Mouse (Mus musculus) yolk sac, embryonic 10.5 days (tissue): ENCODE data around the gene Th.

ENCODE experiments used
- DNase-seq: peaks from one replicate; pipeline ENCODE4 v3.0.0-alpha.2; 2017; ENCODE audit warnings: low spot score

The Th gene

DNA sequence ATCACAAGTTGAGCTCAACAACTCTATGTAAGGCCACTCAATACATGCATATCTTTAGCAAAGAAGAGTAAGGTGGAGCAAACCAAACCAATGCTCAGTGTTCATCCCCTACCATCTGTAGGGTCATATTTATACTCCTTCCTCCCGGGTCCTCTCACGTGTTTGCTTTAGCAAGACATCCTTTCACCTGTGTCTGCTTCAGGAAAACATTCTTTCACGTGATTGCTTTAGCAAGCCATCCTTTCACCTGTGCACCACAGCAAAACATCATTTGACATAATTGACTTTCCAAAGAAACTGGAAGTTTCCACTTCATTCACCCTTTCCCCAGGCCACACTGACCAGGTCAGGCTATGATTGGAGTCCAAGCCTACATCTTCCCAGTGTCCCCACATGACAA, at the start of gene Th:
Gene Th (minus strand): TSS at position 101 of the 400 bp plus-strand sequence.
- DNase-seq = no peak

DNA sequence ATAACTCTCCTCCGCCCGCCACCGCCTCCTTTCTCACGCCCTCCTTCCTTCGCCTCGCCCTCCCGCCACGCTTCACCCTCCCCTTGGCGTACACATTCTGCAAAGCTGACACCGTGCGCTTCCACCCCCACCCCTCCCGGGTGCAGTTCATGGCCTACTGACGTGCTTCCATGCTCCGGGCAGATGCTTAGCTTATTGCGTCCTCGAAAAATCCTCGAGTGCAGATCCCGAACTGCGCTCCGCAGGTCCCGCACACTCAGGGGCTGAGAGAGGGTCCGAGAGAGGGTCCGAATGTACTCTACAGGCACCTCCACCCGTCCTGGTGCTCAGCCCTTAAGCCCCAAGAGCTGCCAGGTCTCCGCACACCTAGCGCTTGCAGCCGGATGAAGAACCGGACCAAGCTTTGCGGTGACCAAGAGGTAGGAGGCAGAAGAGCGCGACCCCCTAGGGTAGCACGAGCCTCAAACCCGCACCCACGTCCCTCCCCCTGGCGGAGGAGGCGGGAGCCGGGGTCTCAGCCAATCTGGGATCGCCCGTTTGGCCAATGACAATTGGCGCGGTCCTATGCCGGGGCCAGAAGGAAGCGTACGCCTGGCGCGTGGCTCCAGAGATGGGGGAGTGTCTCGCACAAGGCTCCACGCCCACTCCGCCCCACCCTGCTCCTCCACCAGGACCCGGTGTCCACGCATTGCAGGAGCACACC, 38.0 kb upstream of the Th start, which contains the start of gene Ascl2:
Gene Ascl2 (minus strand): TSS at position 456 of the 703 bp plus-strand sequence.
- peak; percentile 16 for DNase-seq

DNA sequence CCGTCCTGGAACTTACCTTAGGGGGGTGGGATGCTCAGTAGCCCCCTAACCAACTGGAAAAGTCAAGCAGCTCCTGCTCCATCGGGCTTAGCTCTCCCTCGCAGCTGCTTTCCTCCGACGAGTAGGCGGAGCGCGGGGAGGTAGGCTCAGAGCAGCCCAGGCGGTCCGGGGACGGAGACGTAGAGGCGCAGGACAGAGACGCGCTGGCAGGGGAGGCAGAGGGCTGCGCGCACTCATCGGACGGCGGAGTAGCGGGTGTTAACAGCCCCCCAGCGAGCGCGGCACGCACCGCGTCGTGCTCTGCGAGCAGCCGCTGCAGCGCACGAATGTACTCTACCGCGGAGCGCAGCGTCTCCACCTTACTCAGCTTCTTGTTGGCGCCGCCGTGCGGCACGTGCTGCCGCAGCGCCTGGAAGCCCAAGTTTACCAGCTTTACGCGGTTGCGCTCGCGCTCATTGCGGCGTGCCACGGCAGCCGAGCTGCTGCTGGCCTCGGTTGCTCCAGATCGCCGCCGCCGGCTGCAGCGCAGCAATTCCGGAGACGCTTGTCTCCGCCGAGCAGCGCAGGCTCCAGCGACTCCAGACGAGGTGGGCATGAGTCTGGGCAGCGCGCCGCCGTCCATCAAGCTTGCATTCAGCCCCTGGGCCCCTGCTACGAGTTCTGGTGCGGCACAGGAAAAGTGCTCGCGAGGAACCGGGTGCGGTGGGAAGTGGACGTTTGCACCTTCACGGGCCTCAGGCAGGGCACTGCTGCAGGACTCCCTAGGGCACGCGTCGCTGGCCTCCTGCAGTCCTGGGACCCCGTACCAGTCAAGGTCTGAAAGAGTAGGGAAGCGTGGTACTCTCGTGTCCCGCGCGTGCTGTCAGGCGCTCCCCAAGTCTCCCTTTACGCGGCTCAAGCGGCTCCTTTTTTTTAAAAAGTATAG, 37.2 kb upstream of the Th start:
- DNase-seq = peak; percentile 56

DNA sequence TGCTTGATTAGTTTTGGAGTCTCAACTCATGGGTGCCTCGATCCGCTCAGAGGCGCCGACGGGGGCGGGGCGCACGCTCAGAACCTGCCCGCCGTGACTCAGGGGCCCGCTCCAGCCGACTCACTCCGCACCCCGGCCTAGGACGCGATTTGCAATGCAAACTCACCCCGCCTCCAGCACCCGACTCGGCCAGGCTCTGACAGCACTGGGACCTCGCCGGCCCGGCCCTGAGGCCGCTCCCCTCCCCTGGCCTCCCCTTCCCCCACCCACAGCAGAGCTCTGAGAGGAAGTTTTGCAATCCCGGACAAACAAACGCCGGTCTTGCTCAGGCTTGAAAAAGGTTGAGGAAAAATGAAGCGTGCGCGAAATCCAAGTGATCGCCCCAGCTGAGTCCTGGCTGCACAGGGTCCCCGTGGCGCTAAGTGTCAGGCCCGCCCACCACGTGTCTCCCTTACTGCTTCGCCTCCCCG, 36.5 kb upstream of the Th start:
- DNase-seq = peak; percentile 74

DNA sequence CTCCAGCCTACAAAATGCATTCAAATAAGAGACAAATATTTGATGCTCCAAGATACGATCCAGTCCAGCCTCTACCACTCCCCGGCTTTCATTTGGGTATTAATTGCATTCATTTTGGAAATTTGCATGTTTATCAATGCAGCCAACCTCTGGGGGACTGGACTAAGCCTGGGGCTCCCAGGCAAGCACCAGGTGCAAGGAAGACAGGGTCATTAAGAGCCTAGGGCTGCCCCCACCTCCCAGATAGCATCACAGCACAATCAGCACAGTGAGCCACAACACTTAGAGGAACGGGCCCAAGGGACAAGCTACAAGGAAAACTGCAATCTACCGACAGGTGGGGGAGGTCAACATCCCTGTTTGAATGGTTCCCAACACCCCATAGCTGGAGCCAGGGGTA, 28.8 kb upstream of the Th start:
- DNase-seq = no peak

GRCm38 (mm10) chr7:142958817-142959216, 27.9 kb upstream of the Th start:
- no peak for DNase-seq

GRCm38 (mm10) chr7:142956018-142956417, 25.1 kb upstream of the Th start:
- no peak for DNase-seq

GRCm38 (mm10) chr7:142949568-142949967, 18.6 kb upstream of the Th start:
- DNase-seq = no peak

- no peak for DNase-seq
Measured at GRCm38 (mm10) chr7:142937631-142938030, 6.7 kb upstream of the Th start.

GRCm38 (mm10) chr7:142935708-142936107, 4.8 kb upstream of the Th start:
- no peak for DNase-seq

- no peak for DNase-seq
Measured at GRCm38 (mm10) chr7:142932469-142932868, 1.5 kb upstream of the Th start.

- DNase-seq = no peak
Measured at GRCm38 (mm10) chr7:142929516-142929915, 1.4 kb downstream of the Th start.

- DNase-seq = no peak
Measured at GRCm38 (mm10) chr7:142927293-142927692, 3.6 kb downstream of the Th start.

GRCm38 (mm10) chr7:142918641-142919628, 12.0 kb downstream of the Th start:
- peak; percentile 56 for DNase-seq

GRCm38 (mm10) chr7:142917659-142918058, 13.3 kb downstream of the Th start:
- DNase-seq = no peak

GRCm38 (mm10) chr7:142916178-142916577, 14.8 kb downstream of the Th start:
- DNase-seq = no peak

DNA sequence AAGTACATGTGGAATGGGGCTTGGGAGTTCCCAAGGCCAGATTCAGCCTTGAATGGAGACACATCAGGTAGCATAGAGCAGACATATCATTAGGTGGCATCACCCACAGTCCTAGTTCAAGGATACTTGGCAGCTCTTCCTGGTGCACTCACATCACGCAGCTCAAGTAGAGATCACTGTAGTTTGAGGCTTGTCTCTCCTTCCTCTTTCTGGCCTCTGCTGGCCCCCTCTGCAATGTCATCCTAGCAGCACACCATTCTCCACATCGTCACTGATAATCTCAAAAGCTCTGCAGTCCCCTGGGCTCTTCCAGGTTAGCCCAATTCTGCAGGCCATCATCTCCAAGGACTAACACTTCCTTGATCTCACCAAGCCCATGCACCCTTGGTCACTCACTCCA, 19.2 kb downstream of the Th start:
- no peak for DNase-seq

- DNase-seq = no peak
Measured at GRCm38 (mm10) chr7:142910104-142910503, 20.8 kb downstream of the Th start.

DNA sequence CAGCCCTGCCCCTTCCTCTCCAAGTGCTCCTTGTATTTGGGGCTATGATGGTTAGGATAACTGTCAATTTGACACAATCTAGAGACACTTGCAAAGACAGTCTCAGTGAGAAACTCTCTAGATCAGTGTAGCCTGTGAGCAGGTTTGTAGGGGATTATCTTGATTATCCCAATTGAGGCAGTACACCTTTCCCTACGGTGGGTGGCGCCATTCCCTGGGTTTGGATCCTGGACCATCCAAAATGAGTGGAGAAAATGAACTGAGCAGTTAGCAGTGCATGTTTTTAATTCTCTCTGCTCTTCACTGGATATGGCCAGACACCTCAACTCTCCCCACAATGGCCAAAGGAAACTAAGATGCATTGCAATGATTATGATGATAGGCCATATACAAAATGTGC, 21.3 kb downstream of the Th start:
- no peak for DNase-seq

- no peak for DNase-seq
Measured at GRCm38 (mm10) chr7:142905606-142906005, 25.3 kb downstream of the Th start.

GRCm38 (mm10) chr7:142904331-142904730, 26.6 kb downstream of the Th start:
- DNase-seq = no peak

DNA sequence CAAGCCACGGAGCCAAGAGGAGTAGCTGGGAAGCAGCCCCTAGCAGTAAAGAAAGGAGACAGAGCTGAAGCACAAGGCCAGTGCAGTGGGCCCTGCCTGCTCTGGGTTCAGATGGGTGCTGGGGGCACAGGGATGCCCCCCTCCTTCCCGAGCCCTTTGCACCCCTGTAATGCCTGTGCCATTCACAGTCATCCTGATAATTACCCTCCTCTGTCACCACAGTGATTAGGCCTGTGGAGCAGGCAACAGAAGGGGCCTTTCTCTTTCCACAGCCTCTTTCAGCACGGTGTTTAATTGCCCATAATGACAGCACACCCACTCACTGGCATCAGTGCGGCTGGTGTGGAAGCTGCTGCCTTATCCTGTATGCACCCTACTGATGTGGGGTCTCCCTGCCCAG, 28.0 kb downstream of the Th start:
- DNase-seq = no peak
